Mouse (Mus musculus) liver, embryonic 16.5 days (tissue): ENCODE data around the gene Hdac8. TPM values are rescaled to one million over a fixed set of nuclear protein-coding genes. Genes with fewer than 3 reads are reported as not detected.
A peak's percentile ranks its signal among the peaks of the same experiment; 100 is the strongest.

ENCODE experiments used
- ATAC-seq: fragments of 200-750 bp; cut with Nextera tagmentation; 2 replicates; pipeline ENCODE4 v1.8.0; 2017; ENCODE audit warnings: low read depth, mild to moderate bottlenecking, moderate number of reproducible peaks, moderate library complexity
- H3K27ac ChIP-seq: fragments of 300-500 bp; sonication (generic); 2 replicates; pipeline ENCODE4 v1.5.1; 2014; ENCODE audit warnings: mild to moderate bottlenecking, low read length
- H3K27me3 ChIP-seq: fragments of 300-500 bp; sonication (generic); 2 replicates; pipeline ENCODE4 v1.6.1; 2014; ENCODE audit warnings: low read depth, low read length, mixed read lengths; ENCODE audit not compliant: control insufficient read depth, insufficient read depth
- H3K36me3 ChIP-seq: fragments of 300-500 bp; sonication (generic); 2 replicates; pipeline ENCODE4 v1.6.1; 2014; ENCODE audit warnings: mild to moderate bottlenecking; ENCODE audit not compliant: control insufficient read depth, insufficient read depth
- H3K4me1 ChIP-seq: fragments of 300-500 bp; sonication (generic); 2 replicates; pipeline ENCODE4 v1.6.1; 2014; ENCODE audit warnings: low read depth, low read length, mixed read lengths; ENCODE audit not compliant: control insufficient read depth
- H3K4me2 ChIP-seq: fragments of 300-500 bp; sonication (generic); 2 replicates; pipeline ENCODE4 v1.6.1; 2014; ENCODE audit warnings: low read depth, low read length, mixed read lengths
- H3K4me3 ChIP-seq: fragments of 300-500 bp; sonication (generic); 2 replicates; pipeline ENCODE4 v1.5.1; 2014; ENCODE audit warnings: low read depth, mild to moderate bottlenecking, low read length
- H3K9ac ChIP-seq: fragments of 300-500 bp; sonication (generic); 2 replicates; pipeline ENCODE4 v1.6.1; 2014; ENCODE audit warnings: low read depth, low read length
- H3K9me3 ChIP-seq: fragments of 300-500 bp; sonication (generic); replicated peaks from 2 replicates; pipeline ENCODE4 v1.6.1; 2016; ENCODE audit warnings: low read length; ENCODE audit not compliant: control insufficient read depth
- WGBS: fragments of 180-500 bp; shearing (Covaris S2); extraction: QIAGEN DNeasy Blood & Tissue Kit; methylation state at CpG from one replicate; pipeline ENCODE4 v1.1.7; 2014; ENCODE audit not compliant: insufficient replicate concordance; 5-methylcytosine and 5-hydroxymethylcytosine counted together
- polyA plus RNA-seq: library from polyadenylated mRNA; unstranded; fragments of >200 nt; fragmentation: Nextera tagmentation; extraction: Ambion mirVana; gene quantifications from 2 replicates; pipeline ENCODE4 v1.2.1, GENCODE M21; 2015

Hdac8 gene
- polyA plus RNA-seq, 1 experiment from 2014 or later = 2.1 TPM

GRCm38 (mm10) chrX:102349843-102350731, 155.1 kb downstream of the Hdac8 start:
- Histone ChIP-seq H3K9ac (no peak overlapping the region), H3K9me3 (no peaks in the 10 kb centered on the region), H3K27me3 (no peaks in the 10 kb centered on the region; the same call in 1 of the 2 replicates), H3K27ac (no peak overlapping the region), H3K4me1 (no peaks in the 10 kb centered on the region), H3K36me3 (no peaks in the 10 kb centered on the region), H3K4me2 (no peak overlapping the region), H3K4me3 (no peak overlapping the region)
- ATAC-seq = no peak
- 69% methylated on average over 14 of the region's 14 CpGs for WGBS

- 64% methylated on average over 9 of the region's 9 CpGs for WGBS
- no peaks in the 10 kb centered on the region; the same call in 1 of the 2 replicates for H3K27me3 ChIP-seq
- H3K9ac ChIP-seq = no peak overlapping the region
- H3K27ac ChIP-seq = no peak overlapping the region
- H3K4me3 ChIP-seq = no peak overlapping the region
- no peak overlapping the region for H3K4me2 ChIP-seq
- H3K4me1 ChIP-seq = no peaks in the 10 kb centered on the region
- no peak for ATAC-seq
- no peaks in the 10 kb centered on the region for H3K36me3 ChIP-seq
- no peaks in the 10 kb centered on the region for H3K9me3 ChIP-seq
These were observed 156.2 kb downstream of the Hdac8 start for GRCm38 (mm10) chrX:102348886-102349486.

DNA sequence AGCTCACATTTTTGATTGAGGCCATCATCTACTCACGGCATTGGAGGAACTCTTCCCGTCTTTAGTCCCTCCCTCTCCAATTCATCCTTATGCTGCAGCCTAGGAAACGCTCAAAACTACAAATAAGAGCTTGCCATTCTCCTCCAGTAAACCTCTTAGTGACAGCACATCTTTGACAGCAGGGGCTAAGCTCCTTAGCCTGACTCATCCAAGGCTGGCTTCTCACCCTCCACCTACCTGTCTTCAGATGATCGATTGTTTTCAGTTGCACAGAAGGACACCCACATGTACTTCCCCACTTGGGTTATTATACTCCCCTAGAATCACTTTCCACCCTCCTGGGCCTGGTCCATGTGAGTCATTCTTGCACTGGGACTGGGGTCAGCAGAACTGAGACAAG, 163.5 kb downstream of the Hdac8 start:
- no peak overlapping the region for H3K4me3 ChIP-seq
- no peak overlapping the region for H3K9ac ChIP-seq
- ATAC-seq = no peak
- no peak overlapping the region for H3K4me2 ChIP-seq
- H3K36me3 ChIP-seq = no peaks in the 10 kb centered on the region
- H3K9me3 ChIP-seq = no peaks in the 10 kb centered on the region
- no peaks in the 10 kb centered on the region for H3K4me1 ChIP-seq
- no peak overlapping the region for H3K27ac ChIP-seq
- no peaks in the 10 kb centered on the region; the same call in 1 of the 2 replicates for H3K27me3 ChIP-seq
- WGBS = 68% methylated on average over 4 of the region's 4 CpGs

- ATAC-seq = no peak
- no peaks in the 10 kb centered on the region for H3K27me3 ChIP-seq
- H3K9ac ChIP-seq = no peak overlapping the region
- WGBS = 41% methylated on average over 8 of the region's 8 CpGs
- H3K9me3 ChIP-seq = no peaks in the 10 kb centered on the region
- no peak overlapping the region for H3K4me2 ChIP-seq
- no peaks in the 10 kb centered on the region for H3K4me1 ChIP-seq
- H3K36me3 ChIP-seq = no peaks in the 10 kb centered on the region
- no peak overlapping the region for H3K27ac ChIP-seq
- H3K4me3 ChIP-seq = no peak overlapping the region
These were observed 165.6 kb downstream of the Hdac8 start for GRCm38 (mm10) chrX:102339396-102340155.

DNA sequence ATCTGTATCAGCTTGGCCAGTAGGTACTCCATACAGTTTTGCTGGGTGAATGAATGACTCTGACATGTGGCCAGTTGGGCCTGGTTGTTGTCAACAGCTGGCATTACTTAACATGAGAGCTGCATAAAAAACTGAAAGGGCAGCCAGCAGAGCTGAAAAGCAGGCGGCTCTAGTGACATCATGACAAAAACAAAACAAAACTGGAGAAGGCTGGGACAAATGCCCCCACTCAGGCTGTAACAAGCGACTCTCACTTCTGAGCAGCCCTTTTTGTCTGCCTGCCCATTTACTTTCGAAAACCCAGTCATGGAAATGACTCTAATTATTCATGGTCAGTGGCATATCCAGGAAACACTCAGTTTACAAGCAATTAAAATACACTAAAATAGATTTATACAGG, 185.5 kb downstream of the Hdac8 start:
- H3K4me3 ChIP-seq = no peak overlapping the region
- no peak overlapping the region for H3K27ac ChIP-seq
- H3K9me3 ChIP-seq = no peaks in the 10 kb centered on the region
- no peaks in the 10 kb centered on the region; the same call in 1 of the 2 replicates for H3K27me3 ChIP-seq
- no peaks in the 10 kb centered on the region for H3K36me3 ChIP-seq
- WGBS = 57% methylated on average over 3 of the region's 3 CpGs
- H3K4me1 ChIP-seq = no peaks in the 10 kb centered on the region
- no peak for ATAC-seq
- H3K4me2 ChIP-seq = no peak overlapping the region
- no peak overlapping the region for H3K9ac ChIP-seq

- Histone ChIP-seq H3K27me3 (no peaks in the 10 kb centered on the region; the same call in 1 of the 2 replicates), H3K4me3 (no peak overlapping the region), H3K4me2 (no peak overlapping the region), H3K9me3 (no peaks in the 10 kb centered on the region), H3K4me1 (no peaks in the 10 kb centered on the region), H3K27ac (no peak overlapping the region), H3K9ac (no peak overlapping the region), H3K36me3 (no peaks in the 10 kb centered on the region)
- ATAC-seq = peak; percentile 72
These were observed 185.9 kb downstream of the Hdac8 start for GRCm38 (mm10) chrX:102319252-102319651.

DNA sequence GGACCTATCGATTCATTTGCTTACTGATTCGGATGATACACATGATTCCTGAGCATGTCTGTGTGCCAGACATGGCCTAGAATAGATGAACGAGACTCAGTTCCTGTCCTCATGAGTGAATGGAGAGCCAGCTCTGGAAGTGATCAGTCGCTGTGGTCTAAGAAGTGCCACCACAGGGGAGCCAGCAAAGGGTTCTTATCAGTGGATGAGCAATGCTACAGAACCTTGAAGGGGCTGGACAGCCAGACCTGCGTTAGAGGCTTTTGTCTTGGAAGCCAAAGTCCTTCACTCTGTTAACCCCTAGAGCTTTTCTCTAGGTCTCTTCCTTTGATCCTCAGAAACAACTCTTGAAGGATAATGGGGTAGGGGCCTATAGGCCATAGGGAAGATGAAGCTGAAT, 186.4 kb downstream of the Hdac8 start:
- no peaks in the 10 kb centered on the region; the same call in 1 of the 2 replicates for H3K27me3 ChIP-seq
- no peaks in the 10 kb centered on the region for H3K4me1 ChIP-seq
- H3K4me3 ChIP-seq = no peak overlapping the region
- H3K9ac ChIP-seq = no peak overlapping the region
- no peak overlapping the region for H3K4me2 ChIP-seq
- WGBS = 51% methylated on average over 5 of the region's 5 CpGs
- no peaks in the 10 kb centered on the region for H3K9me3 ChIP-seq
- ATAC-seq = no peak
- no peaks in the 10 kb centered on the region for H3K36me3 ChIP-seq
- H3K27ac ChIP-seq = no peak overlapping the region

GRCm38 (mm10) chrX:102311119-102311518, 194.0 kb downstream of the Hdac8 start:
- no peaks in the 10 kb centered on the region for H3K9me3 ChIP-seq
- no peak overlapping the region for H3K9ac ChIP-seq
- H3K4me3 ChIP-seq = no peak overlapping the region
- WGBS = 59% methylated on average over 3 of the region's 3 CpGs
- H3K27me3 ChIP-seq = no peaks in the 10 kb centered on the region; the same call in 1 of the 2 replicates
- H3K4me2 ChIP-seq = no peak overlapping the region
- no peaks in the 10 kb centered on the region for H3K36me3 ChIP-seq
- peak; percentile 78 for ATAC-seq
- 0 out of 2 replicates have a peak overlapping the region, but pooled peaks have one; percentile 19 for H3K27ac ChIP-seq
- H3K4me1 ChIP-seq = no peaks in the 10 kb centered on the region
